Mouse (Mus musculus) T-helper 2 cell (primary cell): Measurements from ENCODE around the gene Fndc3b.

Experiments
- in situ Hi-C: fragments of 300-600 bp; cut with MboI, MseI; formaldehyde crosslinking; loops from one replicate; pipeline ENCODE4 v1.15.1; 2025; ENCODE audit warnings: high pct_unique_total_duplicates

Gene Fndc3b

DNA sequence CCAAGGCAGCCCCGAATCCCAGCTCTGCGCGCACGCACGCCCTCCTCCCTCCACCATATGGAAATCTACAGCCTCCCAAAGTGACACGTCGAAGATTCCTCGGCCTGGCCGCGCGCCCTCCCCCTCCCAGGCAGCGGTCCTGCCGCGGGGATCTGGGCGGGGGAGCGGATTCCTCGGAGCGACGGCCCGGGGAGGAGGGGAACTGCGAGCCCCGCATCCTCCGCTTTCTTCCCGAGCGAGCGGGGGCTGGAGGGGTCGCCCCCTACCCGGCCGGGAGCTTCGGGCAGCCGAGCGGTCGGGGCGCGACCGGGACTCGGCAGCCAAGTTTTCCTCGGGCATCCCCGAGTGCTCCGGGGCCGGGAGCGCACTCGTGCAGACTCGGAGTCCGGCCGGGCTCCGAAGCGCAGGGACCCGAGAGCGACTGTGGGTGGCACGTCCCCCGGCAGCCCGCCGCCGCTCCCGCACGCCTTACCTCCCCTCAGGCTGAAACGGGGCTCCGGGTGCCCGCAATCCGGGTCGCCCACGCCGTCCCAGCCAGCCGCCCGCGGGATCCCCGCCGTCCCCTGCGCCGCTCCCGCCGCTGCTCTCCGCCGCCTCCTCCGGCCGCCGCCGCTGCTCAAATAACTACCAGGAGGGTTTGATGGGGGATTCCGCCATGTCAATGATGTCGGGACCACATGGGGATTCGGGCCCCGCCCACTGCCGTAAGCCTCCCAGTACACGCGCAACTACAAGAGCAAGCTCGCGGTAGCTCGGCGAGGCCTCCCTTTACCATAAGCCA, at the start of gene Fndc3b:
Fndc3b (minus strand) TSS at position 660 of the 781 bp plus-strand sequence.
- in situ Hi-C loops, result loop anchor here (25.0 kb wide), 1 partner anchor 1101 kb away; the partner anchor contains the start of gene Rpl22l1

DNA sequence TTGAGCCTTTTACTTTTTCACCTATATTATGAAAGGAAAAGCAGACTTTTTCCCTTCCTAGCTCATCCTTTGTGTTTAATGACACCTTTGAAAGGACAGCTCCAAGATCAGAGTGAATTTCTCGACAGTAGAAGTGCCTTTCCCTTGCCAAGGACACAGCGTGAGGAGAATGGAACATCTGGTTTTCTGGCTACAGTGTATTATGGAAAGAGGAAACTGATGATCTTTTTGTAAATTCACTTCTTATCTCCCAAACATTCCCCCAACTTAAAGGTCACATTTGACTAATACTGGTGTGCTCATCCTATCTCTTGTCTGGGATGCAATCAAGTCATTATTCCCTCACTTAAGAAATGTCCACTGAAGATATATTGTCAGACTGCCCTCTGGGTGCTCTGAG, 49.2 kb upstream of the Fndc3b start:
- in situ Hi-C loops, result no loop called here

- in situ Hi-C loops, result no loop called here
Observed at GRCm38 (mm10) chr3:27758976-27759375, 47.9 kb upstream of the Fndc3b start.

GRCm38 (mm10) chr3:27751657-27752056, 40.5 kb upstream of the Fndc3b start:
- in situ Hi-C loops, result no loop called here

GRCm38 (mm10) chr3:27751156-27751555, 40.0 kb upstream of the Fndc3b start:
- in situ Hi-C loops, result no loop called here

DNA sequence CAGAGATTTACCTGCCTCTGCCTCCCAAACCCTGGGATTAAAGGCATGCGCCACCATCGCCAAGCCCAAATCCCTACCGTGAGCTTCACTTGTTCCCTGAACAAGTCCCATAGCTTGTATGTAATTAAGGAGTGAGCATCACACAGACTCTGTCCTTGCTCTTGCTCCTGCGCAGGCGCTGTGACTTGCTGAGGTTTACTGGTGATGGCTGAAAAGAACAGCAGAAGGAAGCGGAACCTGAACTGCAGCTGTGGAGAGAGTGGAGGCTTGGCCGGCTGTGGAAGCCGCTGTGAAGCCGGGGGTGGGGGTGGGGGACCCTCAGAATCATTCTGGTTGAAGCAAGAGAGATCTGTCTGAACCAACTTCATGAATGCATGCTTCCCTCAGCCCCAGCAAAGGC, 34.5 kb upstream of the Fndc3b start:
- in situ Hi-C loops, result no loop called here

- in situ Hi-C loops, result no loop called here
Observed at GRCm38 (mm10) chr3:27744754-27745153, 33.6 kb upstream of the Fndc3b start.

DNA sequence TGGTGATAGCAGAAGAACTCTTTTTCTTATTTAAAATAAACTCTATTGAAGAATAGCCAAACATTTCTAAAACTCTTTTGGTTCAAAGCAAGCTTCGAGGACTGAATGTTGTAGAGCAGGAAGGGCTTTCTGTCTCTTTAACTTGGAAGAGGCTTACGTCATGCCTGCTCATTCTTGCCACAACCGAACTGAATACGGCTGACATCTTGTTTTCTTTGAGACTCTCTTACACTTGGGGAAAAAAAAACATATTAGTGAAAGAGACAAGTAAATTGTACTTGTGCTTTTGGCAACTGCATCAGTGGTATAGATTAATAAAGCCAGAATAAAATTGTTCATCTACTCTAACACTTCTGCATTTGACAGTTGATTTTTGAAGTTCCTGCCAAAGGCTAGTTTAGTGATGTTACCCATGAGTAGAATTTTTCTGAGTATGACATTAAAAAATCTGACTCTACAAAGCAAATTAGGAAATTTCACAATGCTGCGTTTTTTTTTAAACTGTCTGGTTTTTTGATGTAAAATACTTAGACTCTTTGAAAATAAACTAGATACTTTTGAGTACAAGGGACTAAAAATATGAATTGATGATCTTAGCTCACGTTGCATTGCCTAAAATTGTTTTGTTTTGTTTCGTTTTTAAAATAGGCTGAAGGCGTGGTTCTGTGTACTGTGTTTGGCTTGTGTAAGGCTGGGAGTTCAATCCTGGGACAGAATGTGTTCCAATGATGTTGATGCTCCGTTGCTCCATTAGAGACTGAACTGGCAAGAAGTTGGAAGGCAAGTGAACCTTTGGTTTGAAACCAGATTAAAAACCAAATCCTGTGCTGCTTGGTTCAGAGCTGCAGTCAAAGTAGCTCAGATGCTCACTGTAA, 32.4 kb upstream of the Fndc3b start:
- in situ Hi-C loops, result no loop called here

- in situ Hi-C loops, result no loop called here
Observed at GRCm38 (mm10) chr3:27742124-27742523, 31.0 kb upstream of the Fndc3b start.

GRCm38 (mm10) chr3:27740136-27740535, 29.0 kb upstream of the Fndc3b start:
- in situ Hi-C loops, result no loop called here

DNA sequence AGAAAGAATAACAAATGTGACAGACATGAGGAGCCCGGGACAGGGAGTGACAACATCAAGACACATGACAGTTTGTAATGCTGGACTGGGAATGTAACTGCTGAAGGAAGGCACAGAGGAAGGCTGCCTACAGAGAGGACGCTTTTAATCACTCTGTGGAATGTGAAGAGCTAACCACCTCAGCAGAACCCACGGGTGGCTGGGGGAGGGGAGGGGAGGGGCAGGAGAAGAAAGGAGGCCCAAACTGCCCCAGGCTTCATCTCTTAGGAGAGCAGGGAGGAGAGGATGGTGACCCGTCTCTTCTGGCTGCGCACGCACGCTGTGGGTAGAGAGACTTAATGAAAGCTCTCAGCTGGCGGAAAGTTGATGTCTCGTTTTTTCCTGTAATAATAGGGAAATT, 25.1 kb upstream of the Fndc3b start:
- in situ Hi-C loops, result no loop called here

- in situ Hi-C loops, result no loop called here
Observed at GRCm38 (mm10) chr3:27735113-27735512, 24.0 kb upstream of the Fndc3b start.

DNA sequence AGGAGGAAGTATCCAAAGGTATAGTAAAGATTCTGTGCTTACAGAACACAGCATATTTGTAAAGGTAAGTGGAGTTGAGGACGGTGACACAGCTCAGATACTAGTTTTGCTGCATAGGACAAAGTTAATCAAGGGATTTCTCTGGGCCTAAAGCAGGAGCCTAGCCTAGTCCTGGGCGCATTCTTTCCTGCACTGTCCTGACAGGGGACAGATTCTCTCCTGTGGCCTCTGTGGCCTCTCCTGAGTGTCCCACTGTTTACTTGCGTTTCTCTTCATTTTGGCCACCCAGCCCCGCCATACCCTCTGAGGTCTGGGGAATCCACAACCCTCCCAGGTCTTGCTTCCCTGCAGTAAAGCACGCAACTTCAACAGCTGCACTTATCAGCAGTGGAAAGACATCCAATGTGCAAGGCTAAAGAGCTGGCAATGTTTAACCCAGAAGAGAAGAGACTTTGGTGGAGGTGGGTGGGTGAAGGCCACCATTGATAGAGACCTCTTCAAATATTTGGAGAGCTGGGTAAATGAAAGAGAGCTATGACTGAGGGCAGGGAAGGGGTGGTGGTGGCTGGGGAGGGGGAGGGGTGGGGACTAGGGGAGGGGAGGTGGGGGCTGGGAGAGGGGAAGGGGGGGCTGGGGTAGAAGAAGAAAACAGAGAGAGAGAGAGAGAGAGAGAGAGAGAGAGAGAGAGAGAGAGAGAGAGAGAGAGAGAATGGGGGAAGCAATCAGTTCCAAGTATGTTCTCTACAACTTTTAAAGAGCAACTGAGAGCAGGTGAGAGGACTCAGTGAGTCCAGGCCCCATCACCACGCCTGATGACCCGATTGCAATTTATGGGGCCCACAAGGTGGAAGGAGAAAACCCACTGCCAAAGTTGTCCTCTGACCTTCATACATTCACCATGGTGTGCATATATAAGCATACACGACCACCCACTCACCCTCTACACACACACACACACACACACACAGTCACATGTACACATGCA, 18.0 kb upstream of the Fndc3b start:
- in situ Hi-C loops, result no loop called here

GRCm38 (mm10) chr3:27728176-27728575, 17.1 kb upstream of the Fndc3b start:
- in situ Hi-C loops, result no loop called here

GRCm38 (mm10) chr3:27725752-27726151, 14.6 kb upstream of the Fndc3b start:
- in situ Hi-C loops, result no loop called here

GRCm38 (mm10) chr3:27724208-27724607, 13.1 kb upstream of the Fndc3b start:
- in situ Hi-C loops, result loop anchor here (25.0 kb wide), 1 partner anchor 1088 kb away; the partner anchor contains the start of gene Rpl22l1

- in situ Hi-C loops, result loop anchor here (25.0 kb wide), 1 partner anchor 1093 kb away; the partner anchor contains the start of gene Rpl22l1
Observed at GRCm38 (mm10) chr3:27718829-27719365, 7.8 kb upstream of the Fndc3b start.

GRCm38 (mm10) chr3:27713971-27714370, 2.9 kb upstream of the Fndc3b start:
- in situ Hi-C loops, result loop anchor here (25.0 kb wide), 1 partner anchor 1098 kb away; the partner anchor contains the start of gene Rpl22l1

DNA sequence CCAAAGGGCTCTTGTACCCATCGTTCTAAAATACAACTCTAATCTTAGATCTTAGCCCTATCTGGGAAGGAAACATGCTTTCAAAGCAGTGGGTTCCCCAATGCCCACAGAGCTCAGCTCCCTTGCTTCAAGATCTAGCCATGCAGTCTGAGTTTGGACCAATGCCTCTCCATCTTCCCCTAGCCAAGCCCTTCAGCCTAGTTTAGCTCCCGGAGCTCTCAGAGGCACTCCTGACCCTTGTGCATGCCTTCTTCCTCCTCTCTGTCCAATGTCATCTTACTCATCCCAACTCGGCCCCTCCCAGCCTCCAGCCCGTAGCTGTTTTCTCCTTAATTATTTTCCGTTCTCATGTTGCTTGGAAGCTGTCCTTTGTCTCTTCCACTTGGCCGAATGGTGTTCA, 1.3 kb upstream of the Fndc3b start:
- in situ Hi-C loops, result loop anchor here (25.0 kb wide), 1 partner anchor 1100 kb away; the partner anchor contains the start of gene Rpl22l1

DNA sequence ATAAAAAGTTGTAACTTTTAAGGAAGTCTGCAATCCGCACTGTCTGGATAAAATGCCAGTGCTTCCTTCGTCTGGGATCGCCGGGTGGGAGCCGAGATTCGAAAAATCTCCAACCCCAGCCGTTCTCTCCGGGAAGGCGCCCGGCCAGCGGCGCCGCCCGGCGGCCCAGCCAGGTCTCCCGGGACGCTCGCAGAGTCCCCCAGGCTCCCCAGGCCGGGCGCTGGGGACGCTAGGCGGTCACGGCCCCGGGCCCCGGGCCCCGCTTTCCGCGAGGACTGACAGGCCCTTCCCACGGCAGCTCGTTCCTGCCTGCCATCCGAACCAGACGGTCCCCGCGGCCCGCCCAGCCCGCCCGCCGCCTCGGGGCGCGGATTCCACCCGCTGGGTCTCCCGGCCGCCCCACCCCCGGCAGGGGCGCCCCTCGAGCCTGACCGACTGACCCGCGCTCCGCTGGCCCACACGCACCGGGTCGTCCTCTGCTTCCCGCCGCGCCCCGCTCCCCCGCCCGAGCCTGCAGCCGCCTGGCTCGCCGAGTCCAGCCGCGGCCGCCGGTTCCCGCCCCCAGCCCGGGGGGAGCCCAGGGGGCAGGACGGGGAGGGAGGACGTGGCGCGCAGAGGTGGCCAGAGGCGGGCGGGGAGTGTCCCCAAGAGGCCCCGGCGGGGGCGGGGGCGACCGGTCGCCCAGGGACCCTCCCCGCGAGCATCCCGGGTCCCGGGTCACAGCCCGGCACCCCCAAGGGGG, 1.0 kb downstream of the Fndc3b start:
- in situ Hi-C loops, result loop anchor here (25.0 kb wide), 1 partner anchor 1102 kb away; the partner anchor contains the start of gene Rpl22l1
